Mouse (Mus musculus) forebrain, embryonic 14.5 days (tissue): ENCODE measurements around the gene Tmem175. TPM values are rescaled to one million over a fixed set of nuclear protein-coding genes. Genes with fewer than 3 reads are reported as not detected.

Experiments
- ATAC-seq: fragments of 200-750 bp; cut with Nextera tagmentation; 2 replicates; pipeline ENCODE4 v1.8.0; 2017; ENCODE audit warnings: mild to moderate bottlenecking, moderate library complexity
- DNase-seq: peaks from one replicate; pipeline ENCODE4 v3.0.0-alpha.2; 2015; ENCODE audit warnings: low spot score
- H3K27ac ChIP-seq: fragments of 300-500 bp; sonication (generic); 2 replicates; pipeline ENCODE4 v1.5.1; 2014; ENCODE audit warnings: low read depth, mild to moderate bottlenecking, control low read depth, low read length, moderate library complexity
- H3K27me3 ChIP-seq: fragments of 300-500 bp; sonication (generic); replicated peaks from 2 replicates; pipeline ENCODE4 v1.6.1; 2014; ENCODE audit warnings: low read length, control low read depth, mixed read lengths; ENCODE audit not compliant: control insufficient read depth, insufficient read depth
- H3K36me3 ChIP-seq: fragments of 300-500 bp; sonication (generic); 2 replicates; pipeline ENCODE4 v1.6.1; 2014; ENCODE audit warnings: low read length, control low read depth; ENCODE audit not compliant: control insufficient read depth, insufficient read depth
- H3K4me1 ChIP-seq: fragments of 300-500 bp; sonication (generic); 2 replicates; pipeline ENCODE4 v1.6.1; 2014; ENCODE audit warnings: antibody characterized with exemption, low read length, control low read depth; ENCODE audit not compliant: control insufficient read depth, insufficient read depth
- H3K4me2 ChIP-seq: fragments of 300-500 bp; sonication (generic); 2 replicates; pipeline ENCODE4 v1.6.1; 2014; ENCODE audit warnings: mild to moderate bottlenecking, control low read depth, low read length
- H3K4me3 ChIP-seq: fragments of 300-500 bp; sonication (generic); 2 replicates; pipeline ENCODE4 v1.5.1; 2014; ENCODE audit warnings: low read depth, low read length, control low read depth
- H3K9ac ChIP-seq: fragments of 300-500 bp; sonication (generic); 2 replicates; pipeline ENCODE4 v1.6.1; 2014; ENCODE audit warnings: mild to moderate bottlenecking, low read length, control low read depth, moderate library complexity
- H3K9me3 ChIP-seq: fragments of 300-500 bp; sonication (generic); replicated peaks from 2 replicates; pipeline ENCODE4 v1.6.1; 2016; ENCODE audit warnings: low read length, control low read depth, mixed read lengths; ENCODE audit not compliant: control insufficient read depth
- WGBS: fragments of 180-500 bp; shearing (Covaris S2); extraction: QIAGEN DNeasy Blood & Tissue Kit; methylation state at CpG from one replicate; pipeline ENCODE4 v1.1.7; 2014; 5-methylcytosine and 5-hydroxymethylcytosine counted together
- polyA plus RNA-seq: library from polyadenylated mRNA; unstranded; fragments of >200 nt; fragmentation: Nextera tagmentation; extraction: Ambion mirVana; gene quantifications from 2 replicates; pipeline ENCODE4 v1.2.1, GENCODE M21; 2014

The Tmem175 gene
- polyA plus RNA-seq, 1 experiment from 2014 or later: 32.3 TPM

- 90% methylated on average over 7 of the region's 7 CpGs for WGBS
- DNase-seq (no peak), ATAC-seq (no peak)
- H3K27ac ChIP-seq: no peak overlapping the region
- H3K4me3 ChIP-seq: no peak overlapping the region
- no peaks in the 10 kb centered on the region for H3K4me1 ChIP-seq
- no peak overlapping the region for H3K9ac ChIP-seq
- H3K9me3 ChIP-seq: no peaks in the 10 kb centered on the region
- H3K27me3 ChIP-seq: no peaks in the 10 kb centered on the region
- peaks cover 81% of the 10 kb centered on the region for H3K36me3 ChIP-seq
- H3K4me2 ChIP-seq: no peak overlapping the region
Observed at GRCm38 (mm10) chr5:108650341-108650740, 20.8 kb downstream of the Tmem175 start.

GRCm38 (mm10) chr5:108651136-108651720 lies 21.7 kb downstream of the Tmem175 start:
- no peak for ATAC-seq
- no peak overlapping the region for H3K27ac ChIP-seq
- H3K4me3 ChIP-seq: no peak overlapping the region
- no peaks in the 10 kb centered on the region for H3K4me1 ChIP-seq
- peaks cover 80% of the 10 kb centered on the region for H3K36me3 ChIP-seq
- H3K4me2 ChIP-seq: no peak overlapping the region
- H3K27me3 ChIP-seq: no peaks in the 10 kb centered on the region
- no peak for DNase-seq
- H3K9ac ChIP-seq: no peak overlapping the region
- H3K9me3 ChIP-seq: no peaks in the 10 kb centered on the region
- WGBS: 86% methylated on average over 5 of the region's 5 CpGs

GRCm38 (mm10) chr5:108651823-108652222 lies 22.3 kb downstream of the Tmem175 start:
- H3K4me2 ChIP-seq: no peak overlapping the region
- H3K9me3 ChIP-seq: no peaks in the 10 kb centered on the region
- no peaks in the 10 kb centered on the region for H3K4me1 ChIP-seq
- 67% methylated on average over 1 of the region's 1 CpGs for WGBS
- no peak overlapping the region for H3K4me3 ChIP-seq
- peak; percentile 64 for ATAC-seq
- peak; percentile 77 for DNase-seq
- no peak overlapping the region for H3K9ac ChIP-seq
- no peaks in the 10 kb centered on the region for H3K27me3 ChIP-seq
- H3K36me3 ChIP-seq: peaks cover 75% of the 10 kb centered on the region
- H3K27ac ChIP-seq: no peak overlapping the region

GRCm38 (mm10) chr5:108653341-108653740 lies 23.8 kb downstream of the Tmem175 start:
- no peak overlapping the region for H3K9ac ChIP-seq

GRCm38 (mm10) chr5:108654444-108654990 lies 24.9 kb downstream of the Tmem175 start:
- Histone ChIP-seq H3K27me3 (no peaks in the 10 kb centered on the region), H3K9ac (no peak overlapping the region), H3K36me3 (peaks cover 65% of the 10 kb centered on the region), H3K4me2 (no peak overlapping the region), H3K4me3 (no peak overlapping the region), H3K9me3 (no peaks in the 10 kb centered on the region), H3K27ac (no peak overlapping the region), H3K4me1 (peaks cover 4% of the 10 kb centered on the region)
- 97% methylated on average over 10 of the region's 10 CpGs for WGBS
- ATAC-seq (no peak), DNase-seq (no peak)

More at GRCm38 (mm10) chr5:108653341-108653740, 23.8 kb downstream of the Tmem175 start:
- Histone ChIP-seq H3K9me3 (no peaks in the 10 kb centered on the region), H3K4me1 (no peaks in the 10 kb centered on the region), H3K4me3 (no peak overlapping the region), H3K4me2 (no peak overlapping the region), H3K36me3 (peaks cover 77% of the 10 kb centered on the region), H3K27me3 (no peaks in the 10 kb centered on the region), H3K27ac (no peak overlapping the region)
- WGBS: 86% methylated on average over 6 of the region's 6 CpGs
- ATAC-seq: no peak
- DNase-seq: no peak

GRCm38 (mm10) chr5:108655381-108655780 lies 25.8 kb downstream of the Tmem175 start:
- no peak overlapping the region for H3K9ac ChIP-seq
- no peaks in the 10 kb centered on the region for H3K27me3 ChIP-seq
- peaks cover 9% of the 10 kb centered on the region for H3K4me1 ChIP-seq
- no peak overlapping the region for H3K4me2 ChIP-seq
- DNase-seq (no peak), ATAC-seq (no peak)
- H3K4me3 ChIP-seq: no peak overlapping the region
- H3K27ac ChIP-seq: no peak overlapping the region
- H3K9me3 ChIP-seq: no peaks in the 10 kb centered on the region
- peaks cover 56% of the 10 kb centered on the region for H3K36me3 ChIP-seq
- 97% methylated on average over 9 of the region's 9 CpGs for WGBS

GRCm38 (mm10) chr5:108655891-108656650 lies 26.5 kb downstream of the Tmem175 start:
- peaks cover 9% of the 10 kb centered on the region for H3K4me1 ChIP-seq
- no peaks in the 10 kb centered on the region for H3K27me3 ChIP-seq
- H3K27ac ChIP-seq: no peak overlapping the region
- no peak overlapping the region for H3K9ac ChIP-seq
- H3K4me2 ChIP-seq: no peak overlapping the region
- 95% methylated on average over 15 of the region's 15 CpGs for WGBS
- H3K36me3 ChIP-seq: peaks cover 53% of the 10 kb centered on the region
- H3K9me3 ChIP-seq: no peaks in the 10 kb centered on the region
- H3K4me3 ChIP-seq: no peak overlapping the region
- DNase-seq: no peak
- ATAC-seq: no peak

GRCm38 (mm10) chr5:108657406-108657805 lies 27.8 kb downstream of the Tmem175 start:
- H3K4me2 ChIP-seq: no peak overlapping the region
- no peak overlapping the region for H3K4me3 ChIP-seq
- no peaks in the 10 kb centered on the region for H3K9me3 ChIP-seq
- no peak for DNase-seq
- H3K27ac ChIP-seq: no peak overlapping the region
- ATAC-seq: no peak
- H3K9ac ChIP-seq: no peak overlapping the region
- WGBS: 85% methylated on average over 5 of the region's 5 CpGs
- H3K36me3 ChIP-seq: peaks cover 49% of the 10 kb centered on the region
- peaks cover 9% of the 10 kb centered on the region for H3K4me1 ChIP-seq
- H3K27me3 ChIP-seq: no peaks in the 10 kb centered on the region

- WGBS: 89% methylated on average over 1 of the region's 1 CpGs
- no peaks in the 10 kb centered on the region for H3K27me3 ChIP-seq
- H3K4me2 ChIP-seq: no peak overlapping the region
- peaks cover 37% of the 10 kb centered on the region for H3K36me3 ChIP-seq
- H3K27ac ChIP-seq: no peak overlapping the region
- ATAC-seq: no peak
- no peaks in the 10 kb centered on the region for H3K9me3 ChIP-seq
- no peak overlapping the region for H3K9ac ChIP-seq
- peaks cover 9% of the 10 kb centered on the region for H3K4me1 ChIP-seq
- DNase-seq: no peak
- no peak overlapping the region for H3K4me3 ChIP-seq
Observed at GRCm38 (mm10) chr5:108658611-108659010, 29.0 kb downstream of the Tmem175 start.
